Mouse (Mus musculus): Measurements from ENCODE around the gene Fbln2. TPM values are rescaled to one million over a fixed set of nuclear protein-coding genes. Genes with fewer than 3 reads are reported as not detected.

Gene Fbln2
- total and polyA plus RNA-seq, 2 experiments from 2014 or later = 120 to 222 TPM

DNA sequence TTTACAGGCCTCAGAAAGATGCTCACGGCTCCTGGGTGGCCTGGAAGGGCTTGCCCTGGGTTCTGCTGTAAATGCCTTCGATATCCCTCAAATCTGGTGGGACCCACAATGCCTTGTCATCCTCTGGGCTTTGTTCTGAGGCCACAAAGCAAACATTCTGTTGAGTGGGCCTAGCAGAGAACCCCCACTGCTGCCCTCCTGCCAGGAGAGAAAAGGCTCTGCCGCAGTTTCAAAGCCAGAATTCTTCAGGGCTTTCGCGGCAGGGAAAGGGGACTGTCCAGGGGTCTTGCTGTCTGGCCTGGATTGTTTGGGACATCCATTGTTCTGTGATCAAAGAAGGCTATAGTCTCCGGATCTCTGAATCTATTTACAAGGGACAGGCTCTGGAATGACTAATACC lies 33.1 kb downstream of the Fbln2 start:
- Histone ChIP-seq H3K9me3 (replicated peaks; ENCODE audit: control insufficient read depth, low read length) (0 out of 2 replicates have a peak, but pooled peaks cover 5% of the 10 kb centered on the region), H3K4me3 (ENCODE audit: low read depth, low read length) (no peak overlapping the region), H3K27ac (ENCODE audit: low read depth) (no peak overlapping the region), H3K36me3 (replicated peaks; ENCODE audit: control insufficient read depth, insufficient read depth, low read length) (no peaks in the 10 kb centered on the region), H3K4me1 (ENCODE audit: control insufficient read depth, insufficient read depth) (no peaks in the 10 kb centered on the region), H3K27me3 (ENCODE audit: control insufficient read depth, insufficient read depth, low read length) (no peaks in the 10 kb centered on the region), H3K4me2 (ENCODE audit: low read depth, low read length) (no peak overlapping the region), H3K9ac (replicated peaks; ENCODE audit: low read depth, low read length) (no peak overlapping the region)
- no peak for ATAC-seq (ENCODE audit: insufficient read depth, low read depth)
- TF ChIP-seq CTCF (IDR thresholded peaks at IDR 0.05; ENCODE audit: low read depth) (no peak), EP300 (IDR thresholded peaks at IDR 0.05; ENCODE audit: low read depth) (no peak)
- no peak for DNase-seq (ENCODE audit: low spot score)
- WGBS = 47% methylated on average over 6 of the region's 6 CpGs

DNA sequence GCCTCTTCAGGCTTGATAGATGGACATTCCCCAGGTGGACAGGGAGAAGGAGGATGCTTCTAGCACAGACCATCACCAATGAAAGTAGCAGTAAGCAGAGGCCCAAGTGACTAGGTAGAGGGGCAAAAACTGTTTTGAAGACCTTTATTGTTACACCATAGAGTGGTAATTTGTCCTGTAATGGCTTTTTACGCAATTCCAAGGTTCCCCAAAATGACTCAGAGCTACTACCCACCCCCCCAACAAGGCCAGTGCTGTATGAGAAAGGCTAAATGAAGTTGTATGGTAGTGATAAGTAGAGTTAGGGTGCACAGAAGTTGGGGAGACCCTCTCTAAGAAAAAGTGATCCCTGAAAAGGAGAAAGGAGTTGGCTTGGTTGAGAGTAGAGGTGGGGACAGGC lies 35.1 kb downstream of the Fbln2 start:
- no peak for TF ChIP-seq EP300 (IDR thresholded peaks at IDR 0.05; ENCODE audit: low read depth)
- no peak for TF ChIP-seq CTCF (IDR thresholded peaks at IDR 0.05; ENCODE audit: low read depth)
- Histone ChIP-seq H3K27me3 (ENCODE audit: control insufficient read depth, insufficient read depth, low read length) (no peaks in the 10 kb centered on the region), H3K9ac (replicated peaks; ENCODE audit: low read depth, low read length) (no peak overlapping the region), H3K4me1 (ENCODE audit: control insufficient read depth, insufficient read depth) (no peaks in the 10 kb centered on the region), H3K4me3 (ENCODE audit: low read depth, low read length) (no peak overlapping the region), H3K27ac (ENCODE audit: low read depth) (no peak overlapping the region), H3K36me3 (replicated peaks; ENCODE audit: control insufficient read depth, insufficient read depth, low read length) (no peaks in the 10 kb centered on the region), H3K9me3 (replicated peaks; ENCODE audit: control insufficient read depth, low read length) (0 out of 2 replicates have a peak, but pooled peaks cover 5% of the 10 kb centered on the region), H3K4me2 (ENCODE audit: low read depth, low read length) (no peak overlapping the region)
- ATAC-seq (ENCODE audit: insufficient read depth, low read depth) (no peak), DNase-seq (ENCODE audit: low spot score) (no peak)
- 90% methylated on average over 1 of the region's 1 CpGs for WGBS

DNA sequence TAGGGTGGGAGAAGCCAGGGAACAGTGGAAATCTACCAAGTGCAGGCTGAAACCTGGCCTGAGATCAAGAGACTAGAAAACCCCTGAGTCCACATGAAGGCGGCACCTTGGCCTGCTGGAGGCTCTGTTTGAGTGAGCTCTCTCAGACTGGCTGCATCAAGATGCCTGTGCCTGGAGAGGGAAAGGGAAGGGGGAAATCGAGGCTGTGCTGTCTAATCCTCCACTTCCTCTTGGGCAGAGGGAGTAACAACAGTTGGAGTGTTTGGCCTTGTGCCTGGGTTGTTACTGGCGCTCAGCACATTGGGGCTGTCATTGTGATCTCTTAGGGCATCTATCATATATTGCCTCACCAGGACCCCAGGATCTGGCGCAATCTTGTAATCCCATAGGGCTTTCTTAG lies 36.4 kb downstream of the Fbln2 start:
- ATAC-seq (ENCODE audit: insufficient read depth, low read depth) = no peak

DNA sequence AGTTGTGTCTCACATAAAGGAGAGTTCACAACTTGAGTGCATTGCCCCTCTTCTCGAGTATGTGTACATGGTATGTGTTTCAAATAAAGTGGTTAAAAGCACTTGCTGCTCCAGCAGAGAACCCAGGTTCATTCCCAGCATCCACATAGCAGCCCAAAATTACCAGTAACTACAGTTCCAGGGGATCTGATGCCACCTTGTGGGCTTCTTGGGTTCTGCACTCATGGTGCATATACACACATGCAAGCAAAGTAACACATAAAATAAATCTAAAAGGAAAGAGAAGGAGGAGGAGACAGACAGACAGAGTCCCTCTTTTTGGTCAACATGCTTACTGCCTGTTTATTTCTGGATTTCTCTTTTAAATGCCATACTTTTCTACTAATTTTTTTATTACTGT lies 37.5 kb downstream of the Fbln2 start:
- H3K27ac ChIP-seq (ENCODE audit: low read depth) = no peak overlapping the region
- no peak for ATAC-seq (ENCODE audit: insufficient read depth, low read depth)
- 0 out of 2 replicates have a peak, but pooled peaks cover 5% of the 10 kb centered on the region for H3K9me3 ChIP-seq (replicated peaks; ENCODE audit: control insufficient read depth, low read length)
- no peak overlapping the region for H3K4me2 ChIP-seq (ENCODE audit: low read depth, low read length)
- H3K4me3 ChIP-seq (ENCODE audit: low read depth, low read length) = no peak overlapping the region
- H3K9ac ChIP-seq (replicated peaks; ENCODE audit: low read depth, low read length) = no peak overlapping the region
- no peaks in the 10 kb centered on the region for H3K27me3 ChIP-seq (ENCODE audit: control insufficient read depth, insufficient read depth, low read length)
- TF ChIP-seq EP300 (IDR thresholded peaks at IDR 0.05; ENCODE audit: low read depth) = no peak
- no peak for TF ChIP-seq CTCF (IDR thresholded peaks at IDR 0.05; ENCODE audit: low read depth)
- no peak for DNase-seq (ENCODE audit: low spot score)
- H3K36me3 ChIP-seq (replicated peaks; ENCODE audit: control insufficient read depth, insufficient read depth, low read length) = no peaks in the 10 kb centered on the region
- WGBS = 93% methylated on average over 1 of the region's 1 CpGs
- H3K4me1 ChIP-seq (ENCODE audit: control insufficient read depth, insufficient read depth) = no peaks in the 10 kb centered on the region

More for the DNA sequence above, 36.4 kb downstream of the Fbln2 start:
- no peak for TF ChIP-seq CTCF (IDR thresholded peaks at IDR 0.05; ENCODE audit: low read depth)
- TF ChIP-seq EP300 (IDR thresholded peaks at IDR 0.05; ENCODE audit: low read depth) = no peak
- H3K4me2 ChIP-seq (ENCODE audit: low read depth, low read length) = no peak overlapping the region
- H3K4me1 ChIP-seq (ENCODE audit: control insufficient read depth, insufficient read depth) = no peaks in the 10 kb centered on the region
- H3K9ac ChIP-seq (replicated peaks; ENCODE audit: low read depth, low read length) = no peak overlapping the region
- WGBS = 61% methylated on average over 4 of the region's 4 CpGs
- no peaks in the 10 kb centered on the region for H3K36me3 ChIP-seq (replicated peaks; ENCODE audit: control insufficient read depth, insufficient read depth, low read length)
- no peak overlapping the region for H3K27ac ChIP-seq (ENCODE audit: low read depth)
- 0 out of 2 replicates have a peak, but pooled peaks cover 5% of the 10 kb centered on the region for H3K9me3 ChIP-seq (replicated peaks; ENCODE audit: control insufficient read depth, low read length)
- no peak overlapping the region for H3K4me3 ChIP-seq (ENCODE audit: low read depth, low read length)
- no peak for DNase-seq (ENCODE audit: low spot score)
- no peaks in the 10 kb centered on the region for H3K27me3 ChIP-seq (ENCODE audit: control insufficient read depth, insufficient read depth, low read length)

DNA sequence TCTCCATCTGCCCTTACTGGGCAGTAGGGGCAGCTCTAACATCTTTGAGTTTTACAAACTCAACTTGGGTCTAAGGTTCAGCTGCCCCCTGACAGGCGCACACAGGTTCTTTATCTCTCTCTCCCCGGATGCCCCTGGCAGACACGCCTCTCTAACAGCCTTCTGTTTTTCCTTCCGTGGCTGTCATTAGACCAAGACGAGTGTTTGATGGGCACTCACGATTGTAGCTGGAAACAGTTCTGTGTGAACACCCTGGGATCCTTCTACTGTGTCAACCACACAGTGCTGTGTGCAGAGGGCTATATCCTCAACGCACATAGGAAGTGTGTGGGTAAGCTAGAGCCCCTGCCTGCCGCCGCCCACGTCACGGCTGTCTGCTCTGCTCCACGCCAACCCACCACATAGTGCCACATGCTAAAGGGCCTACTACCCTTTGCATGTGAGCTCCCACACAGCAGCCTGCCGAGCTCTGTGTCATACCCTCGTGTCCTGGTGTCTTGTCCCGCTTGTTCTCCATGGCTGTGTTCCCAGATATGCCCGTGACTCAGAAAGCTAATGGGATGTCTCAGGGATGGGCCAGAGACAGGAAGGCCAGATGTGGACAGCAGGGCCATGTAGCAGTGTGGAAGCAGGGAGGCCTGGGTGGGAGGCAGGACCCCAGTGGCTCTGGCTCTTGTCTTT lies 47.3 kb downstream of the Fbln2 start:
- H3K9ac ChIP-seq (replicated peaks; ENCODE audit: low read depth, low read length) = no peak overlapping the region
- no peak overlapping the region for H3K27ac ChIP-seq (ENCODE audit: low read depth)
- H3K27me3 ChIP-seq (ENCODE audit: control insufficient read depth, insufficient read depth, low read length) = no peaks in the 10 kb centered on the region
- no peaks in the 10 kb centered on the region for H3K9me3 ChIP-seq (replicated peaks; ENCODE audit: control insufficient read depth, low read length)
- TF ChIP-seq CTCF (IDR thresholded peaks at IDR 0.05; ENCODE audit: low read depth) = no peak
- TF ChIP-seq EP300 (IDR thresholded peaks at IDR 0.05; ENCODE audit: low read depth) = no peak
- H3K4me2 ChIP-seq (ENCODE audit: low read depth, low read length) = no peak overlapping the region
- DNase-seq (ENCODE audit: low spot score) (no peak), ATAC-seq (ENCODE audit: insufficient read depth, low read depth) (no peak)
- 58% methylated on average over 16 of the region's 16 CpGs for WGBS
- no peak overlapping the region for H3K4me3 ChIP-seq (ENCODE audit: low read depth, low read length)
- no peaks in the 10 kb centered on the region; the same call in 1 of the 2 replicates for H3K36me3 ChIP-seq (replicated peaks; ENCODE audit: control insufficient read depth, insufficient read depth, low read length)
- no peaks in the 10 kb centered on the region for H3K4me1 ChIP-seq (ENCODE audit: control insufficient read depth, insufficient read depth)

Measured in heart, postnatal 0 days (tissue).